Mouse (Mus musculus) frontal cortex, postnatal 14 days (tissue): ENCODE results near the gene Myh9.
"Not testable (repeated sequence)": the region's sequence is repeated elsewhere in the genome, so short reads cannot be mapped to it uniquely, and the experiment has no call there.

Experiments
- DNase-seq, 2 experiments: peaks; one replicate each; pipeline ENCODE4 v3.0.0; 2022; ENCODE audit warnings: low spot score in 2 of 2

Gene Myh9

DNA sequence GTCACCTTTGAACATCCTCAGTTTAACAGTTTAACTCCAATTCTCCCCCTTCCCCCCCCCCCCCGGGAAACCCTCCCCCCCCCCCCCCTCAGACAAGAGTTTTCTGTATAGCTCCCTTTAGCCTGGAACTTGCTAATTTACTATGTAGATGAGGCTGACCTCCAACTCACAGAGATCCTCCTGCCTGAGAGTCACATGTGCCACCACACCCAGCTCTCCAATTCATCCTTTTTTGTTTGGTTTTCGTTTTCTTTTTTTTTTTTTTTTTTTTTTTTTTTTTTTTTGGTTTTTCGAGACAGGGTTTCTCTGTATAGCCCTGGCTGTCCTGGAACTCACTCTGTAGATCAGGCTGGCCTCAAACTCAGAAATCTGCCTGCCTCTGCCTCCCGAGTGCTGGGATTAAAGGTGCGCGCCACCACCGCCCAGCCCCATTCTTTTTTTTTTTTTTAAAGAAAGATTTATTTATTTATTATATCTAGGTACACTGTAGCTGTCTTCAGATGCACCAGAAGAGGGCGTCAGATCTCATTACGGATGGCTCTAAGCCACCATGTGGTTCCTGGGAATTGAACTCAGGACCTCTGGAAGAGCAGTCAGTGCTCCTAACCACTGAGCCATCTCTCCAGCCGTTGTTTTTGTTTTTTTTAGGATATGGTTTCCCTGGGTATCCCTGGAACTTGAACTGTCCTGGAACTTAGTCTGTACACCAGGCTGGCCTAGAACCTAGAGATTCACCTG lies 25.4 kb upstream of the Myh9 start:
- not testable (repeated sequence) for DNase-seq

- no peak for DNase-seq
These were observed 24.7 kb upstream of the Myh9 start for GRCm38 (mm10) chr15:77866583-77867220.

DNA sequence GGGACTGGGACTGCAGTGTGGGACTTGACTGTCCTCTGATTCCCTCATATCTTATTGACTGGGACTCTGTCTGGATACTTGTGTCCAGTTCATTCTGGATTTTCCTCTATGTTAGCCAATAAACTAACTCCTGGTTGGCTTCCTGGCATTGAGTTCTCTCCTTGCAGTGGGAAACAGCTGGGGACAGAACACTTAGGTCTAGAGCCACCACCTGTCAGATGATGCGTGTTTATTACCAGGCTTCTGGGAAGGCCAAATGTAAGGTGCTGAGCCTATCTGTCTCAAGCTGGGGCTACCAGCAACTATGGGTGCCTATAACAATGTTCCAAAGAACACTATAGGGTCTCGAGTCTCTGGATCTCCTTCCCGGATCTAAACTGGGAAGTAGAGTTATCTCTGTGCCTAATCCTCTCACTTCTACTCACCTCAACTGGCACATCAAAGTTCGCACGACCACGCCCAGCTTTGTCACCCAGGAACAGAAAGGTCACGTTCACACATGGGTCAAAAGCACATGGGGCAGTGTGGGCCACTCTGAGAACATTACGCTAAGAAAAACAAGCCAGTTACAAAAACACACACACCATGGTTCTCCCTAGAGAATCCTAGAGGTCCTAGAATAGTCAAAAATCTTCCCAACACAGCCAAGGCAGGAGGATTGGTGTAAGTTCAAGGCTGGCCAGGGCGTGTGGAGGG lies 22.2 kb upstream of the Myh9 start:
- no peak for DNase-seq

GRCm38 (mm10) chr15:77862991-77863972 lies 21.3 kb upstream of the Myh9 start:
- no peak for DNase-seq

- no peak for DNase-seq
These were observed 18.2 kb upstream of the Myh9 start for GRCm38 (mm10) chr15:77860081-77860665.

GRCm38 (mm10) chr15:77857662-77858156 lies 15.7 kb upstream of the Myh9 start:
- peak; percentile 32 to 51 for DNase-seq

GRCm38 (mm10) chr15:77856541-77856940 lies 14.6 kb upstream of the Myh9 start:
- DNase-seq = no peak

DNA sequence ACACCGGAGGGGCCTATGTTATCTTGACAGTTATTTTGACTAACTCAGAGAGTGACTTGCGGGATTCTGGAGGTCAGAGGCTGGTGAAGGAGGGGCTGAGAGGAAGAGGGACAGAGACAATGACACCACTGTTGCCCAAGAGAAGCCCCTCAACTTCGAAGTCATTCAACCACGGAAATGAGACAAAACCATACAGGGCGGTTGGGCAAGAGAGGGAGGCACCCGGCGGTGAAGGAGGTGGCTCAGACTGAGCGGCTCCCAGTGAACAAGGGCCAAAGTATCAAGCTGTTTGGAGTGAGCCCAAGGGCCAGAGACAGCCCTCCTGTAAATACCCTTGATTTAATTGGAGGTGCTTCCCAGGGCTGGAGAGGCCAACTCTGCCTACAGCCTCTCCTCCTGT lies 13.3 kb upstream of the Myh9 start:
- DNase-seq = no peak

- DNase-seq = no peak
These were observed 10.0 kb upstream of the Myh9 start for GRCm38 (mm10) chr15:77852001-77852400.

- no peak for DNase-seq
These were observed 9.2 kb upstream of the Myh9 start for GRCm38 (mm10) chr15:77851136-77851535.

GRCm38 (mm10) chr15:77849572-77850229 lies 7.7 kb upstream of the Myh9 start:
- no peak for DNase-seq

GRCm38 (mm10) chr15:77849039-77849436 lies 7.1 kb upstream of the Myh9 start:
- DNase-seq = no peak

DNA sequence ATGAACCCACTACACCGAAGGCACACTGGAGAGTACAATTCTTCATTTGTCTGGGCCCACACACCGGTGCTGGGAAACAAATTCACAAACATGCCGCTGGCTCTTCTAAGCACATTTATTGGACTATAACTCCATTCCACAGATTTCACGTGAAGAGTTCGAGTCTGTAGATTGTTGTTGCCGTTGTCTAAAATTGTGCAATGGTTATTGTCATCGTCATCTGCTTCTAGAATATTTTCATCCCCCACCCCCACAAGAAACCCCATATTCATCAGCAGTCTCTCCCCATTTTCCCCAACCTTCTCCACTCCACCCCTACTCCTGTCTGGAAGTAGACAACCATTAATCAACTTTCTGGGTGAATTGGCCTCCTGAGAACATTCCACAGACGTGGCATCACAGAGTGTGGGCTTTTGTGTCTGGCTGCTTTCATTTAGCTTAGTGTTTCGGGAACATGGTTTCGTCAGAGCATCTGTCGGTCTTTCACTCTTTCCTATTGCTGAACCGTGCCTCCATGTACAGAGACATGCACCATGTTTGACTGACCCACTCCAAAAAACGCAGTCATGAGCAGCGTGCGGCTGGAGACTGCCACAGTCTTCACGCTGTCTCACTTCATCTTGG lies 6.6 kb upstream of the Myh9 start:
- no peak for DNase-seq

DNA sequence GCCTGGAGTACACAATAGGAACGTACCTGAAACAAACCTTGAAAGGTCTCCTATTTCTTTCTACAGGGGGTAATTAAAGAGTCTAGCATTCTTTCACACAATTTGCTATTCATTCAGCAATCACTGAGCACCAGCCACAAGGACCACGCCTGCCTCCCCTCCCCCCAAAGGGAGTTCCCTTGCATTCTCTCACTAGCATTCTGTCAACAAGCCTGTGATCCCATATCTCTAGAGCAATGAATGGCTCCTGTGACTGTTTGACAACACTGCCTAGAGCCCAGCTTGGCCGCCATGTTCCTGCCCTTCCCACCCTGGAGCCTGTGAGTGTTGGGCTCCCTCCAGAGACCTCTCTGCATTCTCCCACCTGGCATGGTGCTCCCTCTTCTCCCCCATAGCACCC lies 5.9 kb upstream of the Myh9 start:
- no peak for DNase-seq

DNA sequence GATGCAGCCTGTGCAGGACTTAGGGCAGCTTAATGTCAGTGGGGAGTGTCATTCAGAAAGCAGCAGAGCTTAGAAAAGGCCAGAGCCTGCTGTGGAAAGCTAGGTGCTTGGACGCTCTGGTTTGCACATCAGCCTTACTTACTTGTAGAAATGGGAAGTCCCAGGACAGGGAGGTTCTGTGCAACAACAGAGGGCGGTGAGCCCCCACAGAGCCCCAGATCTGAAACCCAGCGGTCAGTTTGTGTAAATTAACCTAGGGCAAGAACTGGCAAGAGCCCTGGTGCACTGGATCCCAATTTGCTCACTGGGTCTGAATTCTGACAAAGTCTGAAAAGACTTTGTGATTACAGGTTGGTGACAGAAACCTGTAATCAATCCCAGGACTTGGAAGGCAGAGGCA lies 5.1 kb upstream of the Myh9 start:
- no peak for DNase-seq

GRCm38 (mm10) chr15:77845931-77846595 lies 4.1 kb upstream of the Myh9 start:
- not testable (repeated sequence) for DNase-seq

DNA sequence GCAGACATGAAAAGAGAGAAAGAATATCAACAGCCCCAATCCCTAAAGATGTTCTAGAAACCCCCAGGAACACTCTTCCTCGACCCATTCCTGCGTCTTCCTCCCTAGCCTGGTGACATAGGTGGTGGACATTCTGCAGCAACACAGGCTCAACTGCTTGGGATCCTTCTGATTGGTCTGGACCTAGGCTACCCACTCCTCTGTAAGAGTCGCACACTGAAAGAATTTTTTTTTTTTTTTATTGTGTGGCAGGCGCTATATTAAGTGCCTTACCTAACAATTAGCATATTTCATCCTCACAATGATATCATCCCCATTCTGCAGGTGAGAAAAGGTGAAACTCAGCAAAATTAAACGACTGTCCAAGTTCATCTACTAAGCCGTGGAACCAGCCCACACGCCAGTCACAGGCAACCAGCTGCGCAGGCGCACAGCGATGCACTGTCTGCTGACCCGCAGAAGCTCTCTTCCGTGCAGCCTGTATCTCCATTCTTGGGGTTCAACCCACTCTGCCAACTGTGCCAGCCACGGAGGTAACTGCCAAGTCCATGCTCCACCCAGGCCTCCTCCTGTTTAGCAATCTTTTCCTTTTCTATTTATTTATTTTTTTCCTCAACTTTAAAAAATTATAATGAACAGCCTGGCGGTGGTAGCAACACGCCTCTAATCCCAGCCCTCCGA lies 3.1 kb upstream of the Myh9 start:
- DNase-seq = no peak

DNA sequence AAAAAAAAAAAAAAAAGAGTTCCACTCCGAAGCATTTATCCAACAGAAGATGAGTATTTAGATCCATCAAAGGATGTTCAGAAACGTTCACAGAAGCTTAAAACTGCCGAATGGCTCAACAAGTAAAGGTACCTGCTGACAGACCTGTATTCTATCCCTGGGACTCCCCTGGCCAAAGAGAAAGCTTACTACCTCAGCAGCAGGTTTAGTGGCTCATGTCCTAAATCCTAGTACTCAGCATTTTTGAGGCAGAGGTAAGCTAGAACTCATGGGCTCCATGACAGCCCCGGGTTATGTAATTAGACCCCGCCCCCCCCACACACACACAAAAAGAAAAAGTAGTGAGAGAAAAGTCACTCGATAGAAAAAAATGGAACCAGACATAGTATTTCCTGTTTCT lies 2.1 kb upstream of the Myh9 start:
- no peak for DNase-seq

DNA sequence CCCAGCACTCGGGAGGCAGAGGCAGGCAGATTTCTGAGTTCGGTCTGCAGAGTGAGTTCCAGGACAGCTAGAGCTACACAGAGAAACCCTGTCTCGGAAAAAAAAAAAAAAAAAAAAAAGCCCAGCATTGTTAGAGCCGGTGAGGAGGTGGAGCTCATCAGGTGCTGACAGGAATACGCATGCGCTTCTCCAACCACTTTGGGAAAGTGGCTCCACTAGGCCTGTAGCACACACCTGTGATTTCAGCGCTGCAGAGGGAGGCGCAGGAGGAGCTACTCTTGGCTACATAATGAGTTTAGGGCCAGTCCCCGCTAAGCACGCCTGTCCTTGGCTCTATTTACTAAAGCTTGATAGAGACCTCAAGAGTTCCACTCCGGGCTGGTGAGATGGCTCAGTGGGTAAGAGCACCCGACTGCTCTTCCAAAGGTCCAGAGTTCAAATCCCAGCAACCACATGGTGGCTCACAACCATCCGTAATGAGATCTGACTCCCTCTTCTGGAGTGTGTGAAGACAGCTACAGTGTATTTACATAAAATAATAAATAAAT lies 1.6 kb upstream of the Myh9 start:
- not testable (repeated sequence) for DNase-seq
